ENCODE assay signal across 14 mouse cellular contexts in the genomic region with DNA sequence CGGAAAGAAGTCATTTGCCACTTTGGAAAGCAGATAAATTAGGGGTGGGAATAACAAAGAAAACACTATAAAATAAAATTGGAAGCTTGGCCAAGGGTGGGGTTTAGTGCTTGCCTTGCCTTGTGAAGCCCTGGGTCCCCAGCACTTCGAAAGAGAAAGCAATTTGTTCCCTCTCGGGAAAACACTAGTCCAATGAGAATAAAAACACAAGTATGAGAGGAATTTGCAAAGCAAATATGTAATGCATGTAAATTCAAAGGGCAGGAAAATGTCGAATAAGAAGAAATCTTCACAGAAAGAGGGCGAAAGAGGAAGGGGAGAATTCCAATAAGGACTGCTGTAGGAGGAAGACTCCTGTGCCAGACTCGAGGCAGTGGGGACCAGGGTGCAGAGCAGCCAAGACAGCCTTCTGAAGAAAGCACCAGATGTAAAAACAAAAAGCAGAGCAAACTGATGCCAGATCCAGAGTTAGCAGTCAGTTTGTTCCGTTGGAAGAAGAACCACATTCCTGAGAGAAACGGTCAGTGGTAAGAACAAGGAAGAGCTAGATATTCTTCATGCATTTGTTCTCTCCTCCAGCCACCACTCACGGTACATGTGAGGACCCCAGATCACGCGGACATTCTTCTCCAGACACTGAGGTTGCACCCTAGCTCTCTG. TPM values are rescaled to one million over a fixed set of nuclear protein-coding genes. Genes with fewer than 3 reads are reported as not detected.
DNase-seq lines count a peak whose midpoint lies in the region; ATAC-seq and TF ChIP-seq lines count a peak whose summit lies in the region.
"Had no signal": no experiment of that assay in that cellular context is flagged by ENCODE, and none has a peak within 500 bp of the region (broad histone marks: within the 10 kb centered on the region; RNA-seq: fewer than 3 reads in every experiment).

No protein-coding gene starts in this region.

- H3K9me3 ChIP-seq in intestine, embryonic 16.5 days (ENCODE audit: control insufficient read depth, low read length) = no peaks in the 10 kb centered on the region

- TF ChIP-seq CTCF in lung, adult 2 months (IDR thresholded peaks at IDR 0.05; ENCODE audit: insufficient read depth, low read length) = no peak
- TF ChIP-seq CTCF in cerebellum, adult 2 months (IDR thresholded peaks at IDR 0.05; ENCODE audit: borderline replicate concordance, insufficient read depth, low read depth, low read length) = no peak

- no peaks in the 10 kb centered on the region for H3K36me3 ChIP-seq in intestine, embryonic 16.5 days (ENCODE audit: control insufficient read depth, insufficient read depth, low read length)

- intact Hi-C loops in gastrocnemius, postnatal 36 days (cut with DNase I) = no loop called here
- intact Hi-C loops in left cerebral cortex, postnatal 4 days (cut with DNase I) = no loop called here

- H3K9ac ChIP-seq in intestine, embryonic 16.5 days (ENCODE audit: low read depth, low read length) = no peak overlapping the region
- H3K9ac ChIP-seq: hindbrain, embryonic 14.5 days; liver, embryonic 14.5 days had no signal

- peak overlapping the region; percentile 4; the same call in 1 of the 2 replicates for H3K4me2 ChIP-seq in intestine, embryonic 16.5 days (ENCODE audit: low read depth, low read length)
- H3K4me2 ChIP-seq: hindbrain, embryonic 14.5 days had no signal

- WGBS in lung, adult 2 months = 42% methylated on average over 11 of the region's 11 CpGs
- 45% methylated on average over 11 of the region's 11 CpGs for WGBS in intestine, embryonic 16.5 days
- WGBS in cerebellum, adult 2 months = 66% methylated on average over 11 of the region's 11 CpGs

- peaks cover 5% of the 10 kb centered on the region for H3K4me1 ChIP-seq in lung, adult 2 months (ENCODE audit: control insufficient read depth, insufficient read depth, low read length)
- no peaks in the 10 kb centered on the region for H3K4me1 ChIP-seq in intestine, embryonic 16.5 days (ENCODE audit: control insufficient read depth, insufficient read depth, low read length)
- H3K4me1 ChIP-seq in cerebellum, adult 2 months (ENCODE audit: control insufficient read depth, insufficient read depth, low read length) = no peaks in the 10 kb centered on the region

- DNase-seq in gastrocnemius, adult 18-20 months (ENCODE audit: low spot score) = peak; percentile 58
- no peak for DNase-seq in gastrocnemius, postnatal 36 days
- DNase-seq in lung, adult 2 months = no peak
- no peak for DNase-seq in lung, postnatal 14 days
- no peak for DNase-seq in thymus, postnatal 25 days
- DNase-seq in left cerebral cortex, postnatal 4 days = no peak
- DNase-seq in cerebellum, adult 2 months = no peak
- DNase-seq: kidney, postnatal 4 days; midbrain, embryonic 14.5 days had no signal

- ATAC-seq in intestine, embryonic 16.5 days = no peak

- no peak overlapping the region for H3K27ac ChIP-seq in intestine, embryonic 16.5 days (ENCODE audit: low read length)
- no peak overlapping the region for H3K27ac ChIP-seq in cerebellum, adult 2 months (ENCODE audit: insufficient read depth, low read length)
- H3K27ac ChIP-seq: hindbrain, embryonic 14.5 days; liver, embryonic 14.5 days had no signal

- TF ChIP-seq POLR2A in lung, adult 2 months (IDR thresholded peaks at IDR 0.05; ENCODE audit: borderline replicate concordance, extremely low read depth, low read depth, low read length) = no peak
- no peak for TF ChIP-seq POLR2A in cerebellum, adult 2 months (IDR thresholded peaks at IDR 0.05; ENCODE audit: borderline replicate concordance, insufficient read depth, low read length)

- H3K4me3 ChIP-seq in lung, adult 2 months (replicated peaks; ENCODE audit: extremely low read depth, low read depth, low read length) = peak overlapping the region; percentile 53
- no peak overlapping the region for H3K4me3 ChIP-seq in intestine, embryonic 16.5 days (ENCODE audit: low read length)
- H3K4me3 ChIP-seq in cerebellum, adult 2 months (replicated peaks; ENCODE audit: insufficient read depth, low read depth, low read length) = no peak overlapping the region

- H3K27me3 ChIP-seq in intestine, embryonic 16.5 days (replicated peaks; ENCODE audit: control insufficient read depth, insufficient read depth, low read length) = no peaks in the 10 kb centered on the region
- no peaks in the 10 kb centered on the region for H3K27me3 ChIP-seq in cerebellum, adult 2 months (ENCODE audit: control insufficient read depth, insufficient read depth, low read length)

RNA-seq across cellular contexts. Expression of gene Asb15, which starts 26.6 kb away (rescaled TPM):
- total RNA-seq in gastrocnemius, adult 18-20 months (2021) = 10 to 100 TPM; 69.6 to 81.3 TPM
- 10 to 100 TPM; 24.4 to 35.8 TPM for total RNA-seq in gastrocnemius, postnatal 36 days (2021)
- polyA plus RNA-seq in lung, adult 2 months (2012; rRNA removed) = 0.09 and 0.46 TPM in 2 replicates
- polyA plus RNA-seq in intestine, embryonic 16.5 days (2015; fragmentation: Nextera tagmentation; extraction: Ambion mirVana) = not detected in 2 replicates
- not detected for total RNA-seq in left cerebral cortex, postnatal 4 days (2021)
- polyA plus RNA-seq in cerebellum, adult 2 months (2012; rRNA removed) = 0.05 and 0.10 TPM in 2 replicates
- total RNA-seq: MEL had no signal
- polyA plus RNA-seq: midbrain, embryonic 14.5 days; neural tube, embryonic 14.5 days had no signal

RNA-seq across cellular contexts. Expression of gene Ndufa5, which starts 26.7 kb away (rescaled TPM):
- 100 to 1,000 TPM; 639 to 641 TPM for total RNA-seq in gastrocnemius, adult 18-20 months (2021)
- total RNA-seq in gastrocnemius, postnatal 36 days (2021) = 100 to 1,000 TPM; 587 to 626 TPM
- polyA plus RNA-seq in lung, adult 2 months (2012; rRNA removed) = 2.7 and 4.3 TPM in 2 replicates
- 380 and 393 TPM in 2 replicates for polyA plus RNA-seq in intestine, embryonic 16.5 days (2015; fragmentation: Nextera tagmentation; extraction: Ambion mirVana)
- total RNA-seq in left cerebral cortex, postnatal 4 days (2021) = 100 to 1,000 TPM; 182 to 193 TPM
- polyA plus RNA-seq in cerebellum, adult 2 months (2012; rRNA removed) = 115 and 146 TPM in 2 replicates

RNA-seq across cellular contexts. Expression of gene Iqub, which starts 39.7 kb away (rescaled TPM):
- total RNA-seq in gastrocnemius, adult 18-20 months (2021) = under 1 TPM; 0.19 to 0.23 TPM
- under 1 TPM; 0.08 to 0.10 TPM for total RNA-seq in gastrocnemius, postnatal 36 days (2021)
- polyA plus RNA-seq in lung, adult 2 months (2012; rRNA removed) = 0.36 and 0.75 TPM in 2 replicates
- 0.04 TPM in 1 of 2 replicates, not detected in the other for polyA plus RNA-seq in intestine, embryonic 16.5 days (2015; fragmentation: Nextera tagmentation; extraction: Ambion mirVana)
- under 1 TPM; 0.50 to 0.54 TPM for total RNA-seq in left cerebral cortex, postnatal 4 days (2021)
- polyA plus RNA-seq in cerebellum, adult 2 months (2012; rRNA removed) = 0.97 and 1.4 TPM in 2 replicates
- total RNA-seq: MEL had no signal

RNA-seq across cellular contexts. Expression of gene Lmod2, which starts 43.0 kb away (rescaled TPM):
- total RNA-seq in gastrocnemius, adult 18-20 months (2021) = 100 to 1,000 TPM; 254 to 431 TPM
- 100 to 1,000 TPM; 206 to 260 TPM for total RNA-seq in gastrocnemius, postnatal 36 days (2021)
- 2.3 and 6.4 TPM in 2 replicates for polyA plus RNA-seq in lung, adult 2 months (2012; rRNA removed)
- 0.09 TPM in 1 of 2 replicates, not detected in the other for polyA plus RNA-seq in intestine, embryonic 16.5 days (2015; fragmentation: Nextera tagmentation; extraction: Ambion mirVana)
- not detected for total RNA-seq in left cerebral cortex, postnatal 4 days (2021)
- polyA plus RNA-seq in cerebellum, adult 2 months (2012; rRNA removed) = 0.05 and 0.06 TPM in 2 replicates
- total RNA-seq: MEL had no signal
- polyA plus RNA-seq: hindbrain, embryonic 14.5 days; midbrain, embryonic 14.5 days; neural tube, embryonic 14.5 days had no signal

Comparison
In these comparisons a context has a peak if more than half of its experiments do, and no peak if none do; other contexts are left out.
1. RNA of gene Asb15, which starts 26.6 kb away (total RNA-seq): 69.6 to 81.3 TPM in gastrocnemius, adult 18-20 months and 24.4 to 35.8 TPM in gastrocnemius, postnatal 36 days; not detected in left cerebral cortex, postnatal 4 days; every median in the first group is over 10 times any median in the second.